Mouse (Mus musculus) spleen, adult 2 months (tissue): ENCODE data around the gene Chrm5.

Experiments
- CTCF ChIP-seq: fragments of 200-500 bp; IDR thresholded peaks from 2 replicates; pipeline ENCODE4 v1.5.1; 2011; ENCODE audit warnings: mild to moderate bottlenecking, inconsistent platforms; ENCODE audit not compliant: insufficient read depth, insufficient read length, insufficient replicate concordance; ENCODE audit errors: extremely low read depth
- POLR2A ChIP-seq: fragments of 200-500 bp; IDR thresholded peaks from 2 replicates; pipeline ENCODE4 v1.6.1; 2011; ENCODE audit warnings: low read depth, low read length, inconsistent platforms

GRCm38 (mm10) chr2:112491629-112492028, 11.1 kb upstream of the Chrm5 start:
- TF ChIP-seq CTCF (no peak), POLR2A (no peak)
